Mouse (Mus musculus) ES-E14 (cell line): ENCODE measurements around the gene Alg9. TPM values are rescaled to one million over a fixed set of nuclear protein-coding genes. Genes with fewer than 3 reads are reported as not detected.

Experiments
- DNase-seq: peaks from one replicate; pipeline ENCODE4 v3.0.0-alpha.2; 2013; ENCODE audit warnings: low read depth, low spot score
- H3K27ac ChIP-seq: 2 replicates; pipeline ENCODE4 v1.5.1; 2012; ENCODE audit warnings: low read depth, mild to moderate bottlenecking, low read length, moderate library complexity, mixed read lengths; ENCODE audit not compliant: poor library complexity, insufficient read depth, severe bottlenecking
- H3K36me3 ChIP-seq: 2 replicates; pipeline ENCODE4 v1.6.1; 2012; ENCODE audit warnings: mild to moderate bottlenecking, low read length, moderate library complexity, mixed read lengths; ENCODE audit not compliant: control insufficient read depth, poor library complexity, insufficient read depth, severe bottlenecking
- H3K4me1 ChIP-seq, 2 experiments: fragments of 150-350 bp in 1 of 2; sonication (generic) in 1 of 2; 2 replicates each; pipeline ENCODE4 v1.6.1; 2012; ENCODE audit warnings: low read length in 2 of 2, mild to moderate bottlenecking in 1 of 2, mixed read lengths in 1 of 2; ENCODE audit not compliant: control insufficient read depth in 2 of 2, insufficient read depth in 2 of 2, poor library complexity in 1 of 2
- H3K4me3 ChIP-seq, 2 experiments: fragments of 150-350 bp in 1 of 2; sonication (generic) in 1 of 2; 2 replicates each; pipeline ENCODE4 v1.5.1; 2012; ENCODE audit warnings: low read length in 2 of 2, low read depth in 1 of 2, mild to moderate bottlenecking in 1 of 2, mixed read lengths in 1 of 2; ENCODE audit not compliant: insufficient read depth in 1 of 2, poor library complexity in 1 of 2, severe bottlenecking in 1 of 2
- H3K9ac ChIP-seq: 2 replicates; pipeline ENCODE4 v1.6.1; 2012; ENCODE audit warnings: low read depth, mild to moderate bottlenecking, low read length, mixed read lengths; ENCODE audit not compliant: poor library complexity, insufficient read depth, severe bottlenecking
- H3K9me3 ChIP-seq: fragments of 150-350 bp; sonication (generic); 2 replicates; pipeline ENCODE4 v1.6.1; 2012; ENCODE audit warnings: low read depth, mild to moderate bottlenecking, low read length; ENCODE audit not compliant: control insufficient read depth, insufficient read depth
- CHD2 ChIP-seq: IDR thresholded peaks from 2 replicates; pipeline ENCODE4 v1.6.1; 2014; ENCODE audit warnings: mild to moderate bottlenecking, low read depth, low read length, inconsistent platforms
- HCFC1 ChIP-seq: IDR thresholded peaks from 2 replicates; pipeline ENCODE4 v1.6.1; 2012; ENCODE audit warnings: low read length, inconsistent platforms, borderline replicate concordance; ENCODE audit not compliant: insufficient read depth
- MAFK ChIP-seq: IDR thresholded peaks from 2 replicates; pipeline ENCODE4 v1.6.1; 2014; ENCODE audit warnings: mild to moderate bottlenecking, low read depth, low read length, inconsistent platforms; ENCODE audit not compliant: insufficient read depth
- ZC3H11A ChIP-seq: IDR thresholded peaks from 2 replicates; pipeline ENCODE4 v1.6.1; 2012; ENCODE audit warnings: low read depth, mild to moderate bottlenecking, inconsistent platforms, low read length, borderline replicate concordance
- ZNF384 ChIP-seq: IDR thresholded peaks from 2 replicates; pipeline ENCODE4 v1.6.1; 2012; ENCODE audit warnings: low read depth, low read length, inconsistent platforms
- in situ Hi-C, 2 experiments: fragments of 600-800 bp; cut with MboI; formaldehyde crosslinking; loops; one replicate each; pipeline ENCODE4 v1.15.1; 2025; ENCODE audit warnings: low sequenced_read_pairs in 2 of 2, inconsistent platforms in 1 of 2; ENCODE audit not compliant: unreplicated experiment in 2 of 2
- total RNA-seq: library from RNA; depleted of rRNA; stranded (reverse); fragments of 300-350 nt; gene quantifications from 2 replicates; pipeline ENCODE4 v1.2.3, GENCODE M21; 2012

Gene Alg9
- total RNA-seq, 1 experiment: 30.8 TPM

GRCm38 (mm10) chr9:50796776-50797175 is 22.0 kb downstream of the Alg9 start:
- no peak for TF ChIP-seq MAFK
- no peak for TF ChIP-seq ZC3H11A
- TF ChIP-seq CHD2: no peak
- no peak for TF ChIP-seq HCFC1
- no peak for TF ChIP-seq ZNF384
- Histone ChIP-seq H3K36me3 (peaks cover 8% of the 10 kb centered on the region), H3K4me3 (no peak overlapping the region), H3K9ac (no peak overlapping the region), H3K27ac (no peak overlapping the region), H3K9me3 (no peaks in the 10 kb centered on the region), H3K4me1 (no peaks in the 10 kb centered on the region)
- in situ Hi-C loops: no loop called here
- DNase-seq: no peak

- Histone ChIP-seq H3K4me3 (no peak overlapping the region), H3K4me1 (no peaks in the 10 kb centered on the region), H3K9me3 (no peaks in the 10 kb centered on the region), H3K27ac (no peak overlapping the region), H3K36me3 (peaks cover 8% of the 10 kb centered on the region; the same call in 1 of the 2 replicates), H3K9ac (no peak overlapping the region)
- TF ChIP-seq ZNF384: no peak
- TF ChIP-seq ZC3H11A: no peak
- TF ChIP-seq MAFK: no peak
- no peak for TF ChIP-seq HCFC1
- TF ChIP-seq CHD2: no peak
- in situ Hi-C loops: no loop called here
- DNase-seq: no peak
Measured at GRCm38 (mm10) chr9:50797641-50798040, 22.8 kb downstream of the Alg9 start.

- Histone ChIP-seq H3K9me3 (no peaks in the 10 kb centered on the region), H3K4me1 (no peaks in the 10 kb centered on the region), H3K9ac (no peak overlapping the region), H3K36me3 (peaks cover 11% of the 10 kb centered on the region), H3K27ac (no peak overlapping the region), H3K4me3 (no peak overlapping the region)
- TF ChIP-seq MAFK: no peak
- no peak for TF ChIP-seq ZNF384
- no peak for TF ChIP-seq ZC3H11A
- no peak for TF ChIP-seq HCFC1
- TF ChIP-seq CHD2: no peak
- in situ Hi-C loops: no loop called here
- DNase-seq: no peak
Measured at GRCm38 (mm10) chr9:50798368-50798767, 23.5 kb downstream of the Alg9 start.

- peaks cover 18% of the 10 kb centered on the region for H3K36me3 ChIP-seq
- TF ChIP-seq MAFK: no peak
- TF ChIP-seq CHD2: no peak
- no peak for TF ChIP-seq ZNF384
- TF ChIP-seq HCFC1: no peak
- TF ChIP-seq ZC3H11A: no peak
- in situ Hi-C loops: no loop called here
- peak; percentile 51 for DNase-seq
- no peak overlapping the region for H3K4me3 ChIP-seq
- no peak overlapping the region for H3K9ac ChIP-seq
- no peaks in the 10 kb centered on the region for H3K4me1 ChIP-seq
- no peak overlapping the region for H3K27ac ChIP-seq
- H3K9me3 ChIP-seq: no peaks in the 10 kb centered on the region
Measured at GRCm38 (mm10) chr9:50800985-50801384, 26.2 kb downstream of the Alg9 start.
